Mouse (Mus musculus) forebrain, postnatal 0 days (tissue): ENCODE data around the gene Txlna. TPM values are rescaled to one million over a fixed set of nuclear protein-coding genes. Genes with fewer than 3 reads are reported as not detected.

ENCODE experiments used
- ATAC-seq: fragments of 200-750 bp; cut with Nextera tagmentation; 2 replicates; pipeline ENCODE4 v1.8.0; 2017; ENCODE audit warnings: mild to moderate bottlenecking, moderate library complexity
- DNase-seq: peaks from one replicate; pipeline ENCODE4 v3.0.0-alpha.2; 2015
- H3K27ac ChIP-seq: fragments of 300-500 bp; sonication (generic); 2 replicates; pipeline ENCODE4 v1.5.1; 2014; ENCODE audit warnings: low read depth, mild to moderate bottlenecking, antibody characterized with exemption, low read length, moderate library complexity, mixed read lengths
- H3K27me3 ChIP-seq: fragments of 300-500 bp; sonication (generic); 2 replicates; pipeline ENCODE4 v1.6.1; 2014; ENCODE audit warnings: mild to moderate bottlenecking, low read length, mixed read lengths; ENCODE audit not compliant: insufficient read depth
- H3K36me3 ChIP-seq: fragments of 300-500 bp; sonication (generic); 2 replicates; pipeline ENCODE4 v1.6.1; 2014; ENCODE audit warnings: mild to moderate bottlenecking, moderate library complexity; ENCODE audit not compliant: insufficient read depth
- H3K4me1 ChIP-seq: fragments of 300-500 bp; sonication (generic); 2 replicates; pipeline ENCODE4 v1.6.1; 2014; ENCODE audit warnings: antibody characterized with exemption; ENCODE audit not compliant: insufficient read depth
- H3K4me2 ChIP-seq: fragments of 300-500 bp; sonication (generic); 2 replicates; pipeline ENCODE4 v1.6.1; 2014; ENCODE audit warnings: low read depth, mild to moderate bottlenecking, moderate library complexity
- H3K4me3 ChIP-seq: fragments of 300-500 bp; sonication (generic); 2 replicates; pipeline ENCODE4 v1.5.1; 2014; ENCODE audit warnings: low read depth, low read length, mixed read lengths
- H3K9ac ChIP-seq: fragments of 300-500 bp; sonication (generic); 2 replicates; pipeline ENCODE4 v1.6.1; 2014; ENCODE audit warnings: mild to moderate bottlenecking
- H3K9me3 ChIP-seq: fragments of 300-500 bp; sonication (generic); 2 replicates; pipeline ENCODE4 v1.6.1; 2016; ENCODE audit warnings: low read length
- CTCF ChIP-seq: sonication (generic); IDR thresholded peaks from 2 replicates; pipeline ENCODE4 v1.5.1; 2016; ENCODE audit warnings: antibody characterized with exemption, control low read depth, low read depth
- WGBS: fragments of 180-500 bp; shearing (Covaris S2); extraction: QIAGEN DNeasy Blood & Tissue Kit; methylation state at CpG from one replicate; pipeline ENCODE4 v1.1.7; 2014; 5-methylcytosine and 5-hydroxymethylcytosine counted together
- polyA plus RNA-seq: library from polyadenylated mRNA; unstranded; fragments of >200 nt; fragmentation: Nextera tagmentation; extraction: Ambion mirVana; gene quantifications from 2 replicates; pipeline ENCODE4 v1.2.1, GENCODE M21; 2015
- total RNA-seq: library from RNA; depleted of rRNA; stranded (reverse); fragments of >200 nt; gene quantifications from 2 replicates; pipeline ENCODE4 v1.2.3, GENCODE M21; 2014

Gene Txlna
- total and polyA plus RNA-seq, 2 experiments from 2014 or later = 28.4 to 45.0 TPM

DNA sequence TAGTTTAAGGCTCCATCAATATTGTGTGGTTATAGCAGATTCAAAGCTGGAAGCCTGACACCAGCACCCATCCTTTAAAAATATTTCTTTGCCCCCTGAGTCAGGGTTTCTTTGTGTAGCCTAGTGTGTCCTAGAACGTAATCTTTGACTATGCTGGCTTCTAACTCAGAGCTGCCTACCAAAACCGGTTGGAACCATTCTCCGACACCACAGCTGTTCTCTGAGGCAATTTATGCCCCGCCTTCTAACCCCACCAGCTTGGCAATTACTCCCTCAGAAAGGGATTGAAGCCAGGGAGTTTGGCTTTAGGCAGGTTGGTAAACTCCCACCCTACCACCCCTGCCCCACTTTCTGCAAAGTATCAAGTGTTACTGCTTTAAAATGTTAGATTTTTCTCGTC is 891 bp upstream of the Txlna start:
- no peak overlapping the region for H3K9ac ChIP-seq
- no peaks in the 10 kb centered on the region for H3K27me3 ChIP-seq
- no peak for TF ChIP-seq CTCF

DNA sequence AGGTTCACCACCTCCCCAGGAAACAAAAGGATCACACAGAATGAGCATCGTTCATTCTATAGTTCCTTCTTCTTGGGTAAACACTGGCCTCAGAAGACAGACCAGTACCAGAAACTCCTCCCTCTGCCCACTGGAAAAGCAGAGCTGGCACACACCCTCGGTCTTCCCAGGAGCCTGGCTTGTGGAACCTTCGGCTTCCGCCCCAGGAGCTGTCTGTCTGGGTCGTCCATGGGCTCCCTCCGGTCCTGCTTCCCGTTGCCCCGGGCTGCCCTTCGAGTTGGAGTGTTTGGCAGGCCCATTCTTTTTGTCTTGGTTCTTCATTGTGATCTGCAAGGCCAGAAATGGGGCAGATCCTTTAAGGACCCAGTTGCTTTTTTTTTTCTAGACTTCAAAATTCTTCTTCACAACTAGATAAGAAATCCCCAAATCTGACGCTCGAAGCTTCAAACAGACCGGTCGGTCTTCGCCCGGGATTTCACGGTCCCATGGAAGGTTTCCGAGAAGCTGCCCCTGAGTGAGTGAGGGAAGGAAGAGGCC is 696 bp downstream of the Txlna start:
- Histone ChIP-seq H3K27ac (peak overlapping the region; percentile 89), H3K4me3 (peak overlapping the region; percentile 53), H3K27me3 (no peaks in the 10 kb centered on the region), H3K4me1 (peaks cover 7% of the 10 kb centered on the region; the same call in 1 of the 2 replicates), H3K4me2 (peak overlapping the region; percentile 72), H3K9me3 (no peaks in the 10 kb centered on the region), H3K36me3 (peaks cover 34% of the 10 kb centered on the region), H3K9ac (peak overlapping the region; percentile 69)
- DNase-seq (no peak), ATAC-seq (no peak)
- no peak for TF ChIP-seq CTCF
- WGBS = 4% methylated on average over 17 of the region's 17 CpGs

More for the DNA sequence above, 891 bp upstream of the Txlna start:
- peaks cover 32% of the 10 kb centered on the region for H3K36me3 ChIP-seq
- no peak for ATAC-seq
- H3K4me1 ChIP-seq = peaks cover 7% of the 10 kb centered on the region; the same call in 1 of the 2 replicates
- H3K9me3 ChIP-seq = no peaks in the 10 kb centered on the region
- WGBS = 28% methylated on average over 5 of the region's 5 CpGs
- peak; percentile 23 for DNase-seq
- no peak overlapping the region; the same call in 1 of the 2 replicates for H3K4me3 ChIP-seq
- H3K4me2 ChIP-seq = peak overlapping the region; percentile 72; the same call in 1 of the 2 replicates
- no peak overlapping the region for H3K27ac ChIP-seq

DNA sequence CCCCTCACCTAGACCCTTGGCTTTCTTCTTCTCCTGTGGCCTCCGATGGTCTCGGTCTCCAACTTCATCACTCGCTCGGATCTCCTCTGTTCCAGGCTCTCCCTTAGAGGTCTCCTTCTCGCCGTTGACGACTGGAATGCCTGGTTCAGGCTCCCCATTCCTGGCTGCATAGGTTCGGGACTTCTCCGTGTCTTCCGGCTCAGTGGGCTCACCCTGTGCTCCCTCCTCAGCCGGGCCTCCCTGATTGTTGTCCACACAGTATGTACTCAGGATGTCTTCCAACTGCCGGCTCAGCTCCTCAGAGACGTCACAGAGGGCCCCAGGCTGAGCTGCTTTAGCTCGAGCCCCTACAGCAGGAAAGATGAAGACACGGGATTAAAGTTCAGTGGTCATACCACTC is 1.6 kb downstream of the Txlna start:
- Histone ChIP-seq H3K36me3 (peaks cover 32% of the 10 kb centered on the region), H3K4me3 (no peak overlapping the region)
- DNase-seq = no peak

GRCm38 (mm10) chr4:129633852-129634251 is 7.0 kb downstream of the Txlna start:
- no peaks in the 10 kb centered on the region for H3K4me1 ChIP-seq
- DNase-seq (no peak), ATAC-seq (no peak)
- H3K27me3 ChIP-seq = no peaks in the 10 kb centered on the region
- H3K36me3 ChIP-seq = peaks cover 82% of the 10 kb centered on the region
- H3K4me2 ChIP-seq = no peak overlapping the region
- no peak overlapping the region for H3K27ac ChIP-seq
- WGBS = 96% methylated on average over 6 of the region's 6 CpGs
- no peak for TF ChIP-seq CTCF
- H3K4me3 ChIP-seq = no peak overlapping the region
- H3K9me3 ChIP-seq = no peaks in the 10 kb centered on the region
- H3K9ac ChIP-seq = no peak overlapping the region

More for the DNA sequence above, 1.6 kb downstream of the Txlna start:
- 83% methylated on average over 15 of the region's 15 CpGs for WGBS
- no peaks in the 10 kb centered on the region for H3K27me3 ChIP-seq
- H3K9ac ChIP-seq = no peak overlapping the region
- no peaks in the 10 kb centered on the region for H3K9me3 ChIP-seq
- peak overlapping the region; percentile 72; the same call in 1 of the 2 replicates for H3K4me2 ChIP-seq
- no peak overlapping the region for H3K27ac ChIP-seq
- H3K4me1 ChIP-seq = peaks cover 7% of the 10 kb centered on the region; the same call in 1 of the 2 replicates
- no peak for TF ChIP-seq CTCF
- no peak for ATAC-seq

DNA sequence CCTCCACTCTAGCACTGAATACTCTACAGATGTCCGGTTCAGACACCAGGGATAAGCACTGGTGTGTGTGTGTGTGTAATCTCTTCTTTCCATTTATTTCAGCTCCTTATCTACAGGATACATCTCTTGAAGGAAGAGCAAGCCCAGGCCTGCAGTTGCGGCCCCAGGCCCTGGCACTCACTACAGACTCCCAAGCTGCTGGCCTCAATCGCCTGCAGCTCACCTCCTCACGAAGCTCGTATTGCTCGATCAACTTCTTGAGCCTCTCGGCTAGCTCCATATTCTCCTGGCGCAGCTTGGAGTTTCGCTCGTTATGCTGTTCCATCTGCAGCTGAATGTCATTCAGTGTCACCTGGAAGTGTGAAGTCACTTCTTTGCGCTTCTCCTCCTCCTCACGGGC is 9.0 kb downstream of the Txlna start:
- Histone ChIP-seq H3K4me2 (no peak overlapping the region), H3K36me3 (peaks cover 86% of the 10 kb centered on the region), H3K9me3 (no peaks in the 10 kb centered on the region), H3K9ac (no peak overlapping the region), H3K27me3 (no peaks in the 10 kb centered on the region), H3K4me3 (no peak overlapping the region), H3K4me1 (no peaks in the 10 kb centered on the region), H3K27ac (no peak overlapping the region)
- no peak for TF ChIP-seq CTCF
- ATAC-seq = no peak
- 84% methylated on average over 12 of the region's 12 CpGs for WGBS
- DNase-seq = no peak

DNA sequence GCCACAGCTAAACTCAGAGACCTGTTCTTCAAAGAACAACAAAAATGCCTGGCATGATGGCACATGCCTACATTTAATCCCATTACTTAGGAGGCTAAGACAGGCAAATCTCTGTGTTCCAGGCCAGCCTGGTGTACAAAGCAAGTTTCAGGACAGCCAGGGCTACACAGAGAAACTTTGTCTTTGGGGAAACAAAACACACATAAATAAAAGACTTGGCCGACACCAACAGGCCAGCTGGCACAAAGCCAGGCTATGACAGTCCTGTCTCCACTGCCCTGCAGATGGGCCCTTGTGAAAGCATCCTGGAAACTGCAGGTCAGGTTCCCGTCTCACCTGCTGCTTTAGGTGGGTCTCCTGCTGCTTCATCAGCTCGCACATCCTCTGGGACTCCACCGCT is 9.9 kb downstream of the Txlna start:
- DNase-seq = no peak

GRCm38 (mm10) chr4:129626035-129626434 is 14.8 kb downstream of the Txlna start:
- Histone ChIP-seq H3K4me3 (no peak overlapping the region), H3K36me3 (peaks cover 47% of the 10 kb centered on the region), H3K4me1 (peaks cover 21% of the 10 kb centered on the region), H3K27ac (no peak overlapping the region; the same call in 1 of the 2 replicates), H3K9ac (no peak overlapping the region), H3K4me2 (no peak overlapping the region), H3K27me3 (no peaks in the 10 kb centered on the region), H3K9me3 (no peaks in the 10 kb centered on the region)
- DNase-seq (no peak), ATAC-seq (no peak)
- 73% methylated on average over 6 of the region's 6 CpGs for WGBS
- TF ChIP-seq CTCF = no peak

More for the DNA sequence above, 9.9 kb downstream of the Txlna start:
- no peak overlapping the region for H3K27ac ChIP-seq
- H3K4me1 ChIP-seq = no peaks in the 10 kb centered on the region
- H3K27me3 ChIP-seq = no peaks in the 10 kb centered on the region
- H3K9me3 ChIP-seq = no peaks in the 10 kb centered on the region
- no peak for ATAC-seq
- H3K36me3 ChIP-seq = peaks cover 85% of the 10 kb centered on the region
- no peak for TF ChIP-seq CTCF
- no peak overlapping the region for H3K9ac ChIP-seq
- 59% methylated on average over 4 of the region's 4 CpGs for WGBS
- H3K4me3 ChIP-seq = no peak overlapping the region
- H3K4me2 ChIP-seq = no peak overlapping the region
